8 mouse cellular contexts compared by ENCODE assay signal in genomic region chr1:128590816-128591720, GRCm38 (mm10). TPM values are rescaled to one million over a fixed set of nuclear protein-coding genes. Genes with fewer than 3 reads are reported as not detected.
DNase-seq lines count a peak whose midpoint lies in the region; ATAC-seq and TF ChIP-seq lines count a peak whose summit lies in the region.

No protein-coding gene starts in this region.

- no peaks in the 10 kb centered on the region for H3K36me3 ChIP-seq in forebrain, postnatal 0 days (ENCODE audit: insufficient read depth)
- H3K36me3 ChIP-seq in hindbrain, embryonic 12.5 days: peaks cover 7% of the 10 kb centered on the region; the same call in 1 of the 2 replicates
- H3K36me3 ChIP-seq in liver, embryonic 11.5 days (ENCODE audit: control insufficient read depth, insufficient read depth, low read length): no peaks in the 10 kb centered on the region
- H3K36me3 ChIP-seq in midbrain, postnatal 0 days (ENCODE audit: insufficient read depth, low read length): no peaks in the 10 kb centered on the region
- H3K36me3 ChIP-seq in stomach, embryonic 15.5 days: no peaks in the 10 kb centered on the region

- WGBS in forebrain, postnatal 0 days: under 1% methylated on average over 63 of the region's 63 CpGs
- WGBS in hindbrain, embryonic 12.5 days: 1% methylated on average over 63 of the region's 63 CpGs
- under 1% methylated on average over 63 of the region's 63 CpGs for WGBS in liver, embryonic 11.5 days
- under 1% methylated on average over 63 of the region's 63 CpGs for WGBS in midbrain, postnatal 0 days
- under 1% methylated on average over 63 of the region's 63 CpGs for WGBS in stomach, embryonic 15.5 days

- peak overlapping the region; percentile 62 for H3K4me3 ChIP-seq in forebrain, postnatal 0 days (ENCODE audit: low read depth, low read length)
- peak overlapping the region; percentile 72 for H3K4me3 ChIP-seq in hindbrain, embryonic 12.5 days
- peak overlapping the region; percentile 56 for H3K4me3 ChIP-seq in liver, embryonic 11.5 days (ENCODE audit: low read depth, low read length)
- peak overlapping the region; percentile 54 for H3K4me3 ChIP-seq in midbrain, postnatal 0 days (ENCODE audit: low read depth, low read length)
- peak overlapping the region; percentile 52 for H3K4me3 ChIP-seq in stomach, embryonic 15.5 days (replicated peaks)

- no peaks in the 10 kb centered on the region for H3K27me3 ChIP-seq in forebrain, postnatal 0 days (ENCODE audit: insufficient read depth, low read length)
- no peaks in the 10 kb centered on the region for H3K27me3 ChIP-seq in hindbrain, embryonic 12.5 days
- peaks cover 68% of the 10 kb centered on the region for H3K27me3 ChIP-seq in liver, embryonic 11.5 days (replicated peaks; ENCODE audit: control insufficient read depth, insufficient read depth, low read length)
- no peaks in the 10 kb centered on the region for H3K27me3 ChIP-seq in midbrain, postnatal 0 days (ENCODE audit: insufficient read depth, low read length)
- no peaks in the 10 kb centered on the region for H3K27me3 ChIP-seq in stomach, embryonic 15.5 days (replicated peaks)

- peak; percentile 10 for ATAC-seq in forebrain, postnatal 0 days
- ATAC-seq in hindbrain, embryonic 12.5 days (ENCODE audit: low FRiP score): no peak
- no peak; the same call in 1 of the 2 replicates for ATAC-seq in liver, embryonic 11.5 days (replicated peaks; ENCODE audit: low FRiP score)
- ATAC-seq in midbrain, postnatal 0 days (ENCODE audit: low FRiP score): no peak; the same call in 1 of the 2 replicates
- no peak for ATAC-seq in stomach, embryonic 15.5 days (ENCODE audit: insufficient read depth, low FRiP score, low read depth)

- H3K27ac ChIP-seq in forebrain, postnatal 0 days (ENCODE audit: low read depth, low read length): peak overlapping the region; percentile 71
- H3K27ac ChIP-seq in hindbrain, embryonic 12.5 days: peak overlapping the region; percentile 86
- H3K27ac ChIP-seq in liver, embryonic 11.5 days (ENCODE audit: low read depth, low read length): no peak overlapping the region
- peak overlapping the region; percentile 32; the same call in 1 of the 2 replicates for H3K27ac ChIP-seq in midbrain, postnatal 0 days (ENCODE audit: low read depth, low read length)
- peak overlapping the region; percentile 23; the same call in 1 of the 2 replicates for H3K27ac ChIP-seq in stomach, embryonic 15.5 days

- DNase-seq in cerebellum, postnatal 14 days: peak; percentile 53 to 65
- no peak for DNase-seq in cerebellum, adult 18-20 months
- DNase-seq in adrenal gland, postnatal 25 days: peak; percentile 55
- peak; percentile 74 for DNase-seq in forebrain, postnatal 0 days
- peak; percentile 49 for DNase-seq in liver, embryonic 11.5 days (ENCODE audit: low spot score)
- peak; percentile 67 for DNase-seq in midbrain, postnatal 0 days (ENCODE audit: low spot score)

- H3K4me1 ChIP-seq in forebrain, postnatal 0 days (ENCODE audit: insufficient read depth): peaks cover 31% of the 10 kb centered on the region
- peaks cover 65% of the 10 kb centered on the region for H3K4me1 ChIP-seq in hindbrain, embryonic 12.5 days
- peaks cover 5% of the 10 kb centered on the region; the same call in 1 of the 2 replicates for H3K4me1 ChIP-seq in liver, embryonic 11.5 days (replicated peaks; ENCODE audit: control insufficient read depth, insufficient read depth, low read length)
- peaks cover 6% of the 10 kb centered on the region; the same call in 1 of the 2 replicates for H3K4me1 ChIP-seq in midbrain, postnatal 0 days (ENCODE audit: insufficient read depth, low read length)
- H3K4me1 ChIP-seq in stomach, embryonic 15.5 days: peaks cover 20% of the 10 kb centered on the region; the same call in 1 of the 2 replicates

- no peaks in the 10 kb centered on the region for H3K9me3 ChIP-seq in forebrain, postnatal 0 days (ENCODE audit: low read length)
- H3K9me3 ChIP-seq in hindbrain, embryonic 12.5 days (replicated peaks): no peaks in the 10 kb centered on the region
- no peaks in the 10 kb centered on the region for H3K9me3 ChIP-seq in liver, embryonic 11.5 days (ENCODE audit: control insufficient read depth, low read length)
- H3K9me3 ChIP-seq in midbrain, postnatal 0 days (ENCODE audit: low read length): no peaks in the 10 kb centered on the region
- no peaks in the 10 kb centered on the region for H3K9me3 ChIP-seq in stomach, embryonic 15.5 days

- peak overlapping the region; percentile 60 for H3K9ac ChIP-seq in forebrain, postnatal 0 days
- peak overlapping the region; percentile 92 for H3K9ac ChIP-seq in hindbrain, embryonic 12.5 days
- H3K9ac ChIP-seq in liver, embryonic 11.5 days (ENCODE audit: low read depth, low read length): no peak overlapping the region
- H3K9ac ChIP-seq in midbrain, postnatal 0 days (replicated peaks; ENCODE audit: low read length, poor library complexity, severe bottlenecking): peak overlapping the region; percentile 55
- peak overlapping the region; percentile 43 for H3K9ac ChIP-seq in stomach, embryonic 15.5 days

- H3K4me2 ChIP-seq in forebrain, postnatal 0 days (ENCODE audit: low read depth): peak overlapping the region; percentile 94
- peak overlapping the region; percentile 72 for H3K4me2 ChIP-seq in hindbrain, embryonic 12.5 days (replicated peaks)
- peak overlapping the region; percentile 82 for H3K4me2 ChIP-seq in liver, embryonic 11.5 days
- peak overlapping the region; percentile 97 for H3K4me2 ChIP-seq in midbrain, postnatal 0 days (ENCODE audit: low read depth, low read length, poor library complexity, severe bottlenecking)
- H3K4me2 ChIP-seq in stomach, embryonic 15.5 days: peak overlapping the region; percentile 86

- no peak for TF ChIP-seq CTCF in forebrain, postnatal 0 days (IDR thresholded peaks at IDR 0.05; ENCODE audit: low read depth)
- no peak for TF ChIP-seq CTCF in midbrain, postnatal 0 days (IDR thresholded peaks at IDR 0.05)

RNA-seq across cellular contexts. Expression of gene Cxcr4, which starts 1.0 kb away (rescaled TPM):
- 11.4 and 14.2 TPM in 2 replicates for total RNA-seq in adrenal gland, postnatal 25 days (2021)
- total RNA-seq in forebrain, postnatal 0 days (2014; rRNA removed): 41.3 and 44.9 TPM in 2 replicates
- polyA plus RNA-seq in forebrain, postnatal 0 days (2015; fragmentation: Nextera tagmentation; extraction: Ambion mirVana): 4.9 and 5.8 TPM in 2 replicates
- polyA plus RNA-seq in hindbrain, embryonic 12.5 days (2016; fragmentation: Nextera tagmentation; extraction: Ambion mirVana): 17.8 and 18.2 TPM in 2 replicates
- polyA plus RNA-seq in liver, embryonic 11.5 days (2014; fragmentation: Nextera tagmentation; extraction: Ambion mirVana): 0.97 and 1.3 TPM in 2 replicates
- total RNA-seq in midbrain, postnatal 0 days (2014; rRNA removed): 19.3 and 28.5 TPM in 2 replicates
- polyA plus RNA-seq in midbrain, postnatal 0 days (2015; fragmentation: Nextera tagmentation; extraction: Ambion mirVana): 1.5 and 1.7 TPM in 2 replicates
- 5.8 and 6.1 TPM in 2 replicates for polyA plus RNA-seq in stomach, embryonic 15.5 days (2015; fragmentation: Nextera tagmentation; extraction: Ambion mirVana)

Comparison
In these comparisons a context has a peak if more than half of its experiments do, and no peak if none do; other contexts are left out.
1. DNase-seq: peak in cerebellum, postnatal 14 days (2 of 2), adrenal gland, postnatal 25 days (single experiment), forebrain, postnatal 0 days (single experiment), liver, embryonic 11.5 days (single experiment) and midbrain, postnatal 0 days (single experiment); none in cerebellum, adult 18-20 months (0 of 2).
2. Peak in every context shown above with its lines, with median percentiles within 50 percentile points of each other: H3K4me2 ChIP-seq and H3K4me3 ChIP-seq.